Mouse (Mus musculus) spleen, adult 2 months (tissue): ENCODE results near the gene Wdr70.

Experiments used
- CTCF ChIP-seq: fragments of 200-500 bp; IDR thresholded peaks from 2 replicates; pipeline ENCODE4 v1.5.1; 2011; ENCODE audit warnings: mild to moderate bottlenecking, inconsistent platforms; ENCODE audit not compliant: insufficient read depth, insufficient read length, insufficient replicate concordance; ENCODE audit errors: extremely low read depth
- POLR2A ChIP-seq: fragments of 200-500 bp; IDR thresholded peaks from 2 replicates; pipeline ENCODE4 v1.6.1; 2011; ENCODE audit warnings: low read depth, low read length, inconsistent platforms

DNA sequence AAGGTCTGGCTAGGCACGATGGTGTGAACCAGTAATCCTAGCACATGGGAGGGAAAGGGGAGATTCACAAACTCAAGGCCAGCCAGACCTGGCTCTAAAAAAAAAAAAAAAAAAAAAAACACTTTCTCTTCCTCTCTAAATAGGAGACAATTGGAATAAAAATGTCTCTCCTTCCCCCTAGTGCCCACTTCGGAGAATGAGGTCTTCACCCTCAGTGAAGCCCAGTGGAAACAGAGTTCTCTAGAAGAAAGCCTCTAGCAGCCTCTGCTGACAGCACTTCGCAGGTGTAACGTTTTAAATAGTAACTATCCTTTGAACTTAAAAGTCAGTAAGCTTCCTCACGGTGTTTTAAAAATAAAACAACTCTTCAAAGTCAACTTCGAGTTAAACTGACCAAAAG, 33.8 kb downstream of the Wdr70 start:
- no peak for TF ChIP-seq POLR2A
- no peak for TF ChIP-seq CTCF
